Mouse (Mus musculus) midbrain, embryonic 11.5 days (tissue): ENCODE measurements around the gene Sqstm1. TPM values are rescaled to one million over a fixed set of nuclear protein-coding genes. Genes with fewer than 3 reads are reported as not detected.

ENCODE experiments used
- ATAC-seq: fragments of 200-750 bp; cut with Nextera tagmentation; 2 replicates; pipeline ENCODE4 v1.8.0; 2017; ENCODE audit warnings: moderate TSS enrichment, moderate library complexity; ENCODE audit not compliant: low FRiP score
- DNase-seq: peaks from one replicate; pipeline ENCODE4 v3.0.0; 2015; ENCODE audit warnings: low spot score; ENCODE audit errors: missing footprints
- H3K27ac ChIP-seq: fragments of 300-500 bp; sonication (generic); 2 replicates; pipeline ENCODE4 v1.5.1; 2014; ENCODE audit warnings: low read depth, low read length
- H3K27me3 ChIP-seq: fragments of 300-500 bp; sonication (generic); 2 replicates; pipeline ENCODE4 v1.6.1; 2014; ENCODE audit warnings: mild to moderate bottlenecking, low read length, moderate library complexity, mixed read lengths; ENCODE audit not compliant: control insufficient read depth, insufficient read depth
- H3K36me3 ChIP-seq: fragments of 300-500 bp; sonication (generic); 2 replicates; pipeline ENCODE4 v1.6.1; 2014; ENCODE audit warnings: mild to moderate bottlenecking, low read length, moderate library complexity, mixed read lengths; ENCODE audit not compliant: control insufficient read depth, insufficient read depth
- H3K4me1 ChIP-seq: fragments of 300-500 bp; sonication (generic); 2 replicates; pipeline ENCODE4 v1.6.1; 2014; ENCODE audit warnings: low read length; ENCODE audit not compliant: control insufficient read depth, insufficient read depth
- H3K4me2 ChIP-seq: fragments of 300-500 bp; sonication (generic); 2 replicates; pipeline ENCODE4 v1.6.1; 2014; ENCODE audit warnings: mild to moderate bottlenecking, moderate library complexity
- H3K4me3 ChIP-seq: fragments of 300-500 bp; sonication (generic); 2 replicates; pipeline ENCODE4 v1.5.1; 2014; ENCODE audit warnings: low read depth, low read length
- H3K9ac ChIP-seq: fragments of 300-500 bp; sonication (generic); 2 replicates; pipeline ENCODE4 v1.6.1; 2014; ENCODE audit warnings: low read length
- H3K9me3 ChIP-seq: fragments of 300-500 bp; sonication (generic); 2 replicates; pipeline ENCODE4 v1.6.1; 2016; ENCODE audit warnings: low read length; ENCODE audit not compliant: control insufficient read depth
- WGBS: fragments of 180-500 bp; shearing (Covaris S2); extraction: QIAGEN DNeasy Blood & Tissue Kit; methylation state at CpG from one replicate; pipeline ENCODE4 v1.1.7; 2014; 5-methylcytosine and 5-hydroxymethylcytosine counted together
- polyA plus RNA-seq: library from polyadenylated mRNA; unstranded; fragments of >200 nt; fragmentation: Nextera tagmentation; extraction: Ambion mirVana; gene quantifications from 2 replicates; pipeline ENCODE4 v1.2.1, GENCODE M21; 2014

Sqstm1 gene
- polyA plus RNA-seq, 1 experiment from 2014 or later = 156 TPM

DNA sequence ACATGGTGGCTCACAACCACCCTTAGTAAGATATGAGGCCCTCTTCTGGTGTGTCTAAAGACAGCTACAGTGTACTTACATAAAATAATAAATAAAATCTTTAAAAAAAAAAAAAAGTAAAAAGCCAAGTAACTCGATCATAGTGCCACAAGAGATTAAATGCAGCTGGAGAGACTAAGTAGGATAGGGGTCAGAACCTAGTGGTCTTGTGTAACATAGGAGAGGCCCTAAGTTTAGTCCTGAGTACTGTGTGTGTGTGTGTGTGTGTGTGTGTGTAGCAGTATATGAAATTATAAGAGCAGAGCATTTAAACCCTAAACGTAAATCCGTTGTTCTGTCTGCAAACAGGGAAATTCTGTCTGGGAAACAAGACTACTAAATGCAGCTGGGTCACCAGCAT lies 18.3 kb downstream of the Sqstm1 start:
- no peak for ATAC-seq
- H3K9me3 ChIP-seq = no peaks in the 10 kb centered on the region
- H3K4me1 ChIP-seq = no peaks in the 10 kb centered on the region

DNA sequence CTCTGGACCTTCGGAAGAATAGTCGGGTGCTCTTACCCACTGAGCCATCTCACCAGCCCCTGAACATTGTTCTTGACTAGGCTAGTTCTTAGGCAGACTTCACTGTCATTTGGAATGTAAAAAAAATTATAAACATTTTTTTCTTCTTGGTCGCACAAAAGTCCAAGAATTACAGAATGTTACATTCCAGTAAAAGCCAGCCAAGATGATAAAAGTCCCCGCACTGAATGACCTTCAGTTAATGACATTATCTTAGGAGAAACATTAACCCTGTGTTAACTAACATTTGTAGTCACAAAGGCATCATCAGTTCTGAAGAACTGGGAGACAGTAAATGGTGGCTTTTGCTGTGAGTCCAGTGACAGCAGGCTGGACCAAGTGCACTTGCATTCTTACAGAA lies 20.3 kb downstream of the Sqstm1 start:
- Histone ChIP-seq H3K36me3 (no peaks in the 10 kb centered on the region), H3K4me1 (no peaks in the 10 kb centered on the region), H3K27ac (no peak overlapping the region), H3K4me2 (no peak overlapping the region), H3K9ac (no peak overlapping the region), H3K9me3 (no peaks in the 10 kb centered on the region), H3K27me3 (no peaks in the 10 kb centered on the region), H3K4me3 (no peak overlapping the region)
- 89% methylated on average over 4 of the region's 4 CpGs for WGBS
- no peak for ATAC-seq
- no peak for DNase-seq

More for the DNA sequence above, 18.3 kb downstream of the Sqstm1 start:
- Histone ChIP-seq H3K4me3 (no peak overlapping the region), H3K36me3 (no peaks in the 10 kb centered on the region), H3K27me3 (no peaks in the 10 kb centered on the region), H3K9ac (no peak overlapping the region), H3K27ac (no peak overlapping the region), H3K4me2 (no peak overlapping the region)
- no peak for DNase-seq
- WGBS = 89% methylated on average over 3 of the region's 3 CpGs

DNA sequence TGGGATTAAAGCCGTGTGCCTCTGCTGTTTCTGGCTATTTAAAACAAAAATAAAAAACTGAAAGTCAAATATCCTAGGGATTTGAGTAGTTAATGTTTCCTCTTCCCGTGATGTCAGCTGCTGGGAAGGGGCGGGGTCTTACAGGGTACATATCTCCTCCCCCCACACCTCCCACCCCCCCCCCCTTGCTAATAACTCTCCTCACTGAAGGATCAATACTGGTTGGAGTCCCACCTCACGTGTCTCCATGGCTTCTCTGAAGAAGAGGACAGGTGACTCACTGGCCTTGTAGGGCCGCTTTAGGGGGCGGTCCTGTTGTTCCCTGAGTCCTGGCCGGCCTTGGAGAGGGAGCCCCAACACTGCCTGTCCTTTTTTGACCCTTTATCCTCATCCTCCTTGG lies 21.9 kb downstream of the Sqstm1 start:
- H3K4me1 ChIP-seq = no peaks in the 10 kb centered on the region
- no peak for DNase-seq
- no peaks in the 10 kb centered on the region for H3K9me3 ChIP-seq
- no peaks in the 10 kb centered on the region for H3K27me3 ChIP-seq
- no peak overlapping the region for H3K9ac ChIP-seq
- no peak for ATAC-seq
- no peak overlapping the region for H3K4me3 ChIP-seq
- H3K36me3 ChIP-seq = no peaks in the 10 kb centered on the region
- no peak overlapping the region for H3K27ac ChIP-seq
- 80% methylated on average over 7 of the region's 7 CpGs for WGBS
- H3K4me2 ChIP-seq = no peak overlapping the region

DNA sequence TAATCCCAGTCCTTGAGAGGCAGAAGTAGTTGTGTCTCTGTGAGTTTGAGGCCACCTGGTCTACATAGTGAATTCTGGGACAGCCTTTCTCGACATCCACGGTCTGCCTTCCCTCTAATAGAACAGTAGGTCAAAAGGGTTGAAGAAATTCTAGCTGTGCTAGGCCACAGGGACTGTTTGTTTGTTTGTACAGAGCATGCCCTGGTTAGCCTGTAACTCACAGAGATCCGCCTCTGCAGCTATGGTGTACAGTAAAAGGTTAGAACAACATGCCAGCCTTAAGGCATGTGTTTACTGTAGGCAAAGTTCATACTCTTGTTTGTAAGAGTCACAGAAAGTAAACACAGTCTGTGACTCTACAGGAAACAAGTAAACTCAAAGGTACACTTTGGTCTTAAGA lies 25.8 kb downstream of the Sqstm1 start:
- ATAC-seq (no peak), DNase-seq (no peak)
- Histone ChIP-seq H3K27me3 (no peaks in the 10 kb centered on the region), H3K4me1 (no peaks in the 10 kb centered on the region), H3K36me3 (no peaks in the 10 kb centered on the region), H3K27ac (no peak overlapping the region), H3K4me3 (no peak overlapping the region), H3K9me3 (no peaks in the 10 kb centered on the region), H3K4me2 (no peak overlapping the region), H3K9ac (no peak overlapping the region)
- 85% methylated on average over 3 of the region's 3 CpGs for WGBS

DNA sequence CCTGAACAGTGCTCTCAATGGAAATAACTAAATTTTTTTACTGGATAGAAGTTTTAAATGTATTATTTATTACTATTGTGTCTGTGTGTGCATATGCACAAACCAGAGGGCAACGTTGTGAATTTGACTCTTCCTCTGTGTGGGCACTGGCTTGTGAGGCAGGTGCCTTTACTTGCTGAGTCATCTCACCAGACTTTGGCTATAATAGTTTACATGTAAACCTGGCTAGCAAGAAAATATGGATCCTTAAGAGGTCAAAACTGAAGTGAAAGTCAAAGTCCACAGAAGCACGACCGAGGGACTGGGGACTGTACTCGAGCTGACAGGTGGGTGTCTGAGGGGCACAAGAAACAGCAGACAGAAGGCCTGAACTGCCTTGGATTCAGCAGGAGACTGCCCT lies 27.9 kb downstream of the Sqstm1 start:
- Histone ChIP-seq H3K4me3 (no peak overlapping the region), H3K27ac (no peak overlapping the region)

DNA sequence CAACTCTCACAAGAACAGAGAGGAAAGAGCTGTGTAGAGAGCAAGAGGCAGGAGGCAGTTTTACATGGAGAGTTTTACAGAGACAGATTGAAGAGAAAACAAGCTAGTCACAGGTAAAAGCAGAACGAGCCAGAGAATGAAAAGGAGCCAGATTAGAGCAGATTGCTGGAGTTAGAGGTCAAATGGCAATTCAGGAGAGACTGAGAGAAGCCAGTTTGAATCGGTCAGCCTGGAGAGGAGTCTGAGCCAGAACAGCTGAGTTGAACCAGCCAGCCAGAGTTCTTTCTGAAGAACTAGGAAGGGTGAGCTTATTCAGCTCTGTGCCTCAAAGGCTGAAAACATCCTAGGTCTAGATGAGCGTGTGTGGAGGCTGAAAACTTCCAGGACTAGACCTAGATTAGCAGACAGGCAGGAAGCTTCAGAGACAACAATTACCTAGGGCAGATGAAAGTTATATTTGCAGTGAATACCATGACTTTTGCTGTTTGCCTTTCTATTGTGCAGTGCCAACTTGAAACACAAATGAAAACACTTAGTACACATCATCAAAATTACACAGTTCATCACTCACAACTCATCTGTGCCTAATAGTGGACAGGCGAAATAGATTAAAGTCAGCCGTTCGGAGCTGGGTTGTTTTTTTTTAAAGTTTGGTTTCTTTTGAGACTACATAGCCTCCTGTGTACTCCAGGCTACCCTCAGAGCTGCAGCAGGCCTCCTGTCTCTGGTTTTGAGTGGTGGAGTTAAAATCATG lies 30.0 kb downstream of the Sqstm1 start:
- Histone ChIP-seq H3K27me3 (no peaks in the 10 kb centered on the region), H3K4me1 (no peaks in the 10 kb centered on the region), H3K9me3 (no peaks in the 10 kb centered on the region), H3K36me3 (no peaks in the 10 kb centered on the region), H3K9ac (no peak overlapping the region), H3K27ac (no peak overlapping the region), H3K4me3 (no peak overlapping the region), H3K4me2 (no peak overlapping the region)
- 78% methylated on average over 6 of the region's 6 CpGs for WGBS
- ATAC-seq (no peak), DNase-seq (no peak)

More for the DNA sequence above, 27.9 kb downstream of the Sqstm1 start:
- H3K4me2 ChIP-seq = no peak overlapping the region
- no peaks in the 10 kb centered on the region for H3K36me3 ChIP-seq
- no peaks in the 10 kb centered on the region for H3K27me3 ChIP-seq
- no peaks in the 10 kb centered on the region for H3K4me1 ChIP-seq
- no peak overlapping the region for H3K9ac ChIP-seq
- H3K9me3 ChIP-seq = no peaks in the 10 kb centered on the region
- DNase-seq = no peak
- 90% methylated on average over 4 of the region's 4 CpGs for WGBS
- ATAC-seq = no peak

DNA sequence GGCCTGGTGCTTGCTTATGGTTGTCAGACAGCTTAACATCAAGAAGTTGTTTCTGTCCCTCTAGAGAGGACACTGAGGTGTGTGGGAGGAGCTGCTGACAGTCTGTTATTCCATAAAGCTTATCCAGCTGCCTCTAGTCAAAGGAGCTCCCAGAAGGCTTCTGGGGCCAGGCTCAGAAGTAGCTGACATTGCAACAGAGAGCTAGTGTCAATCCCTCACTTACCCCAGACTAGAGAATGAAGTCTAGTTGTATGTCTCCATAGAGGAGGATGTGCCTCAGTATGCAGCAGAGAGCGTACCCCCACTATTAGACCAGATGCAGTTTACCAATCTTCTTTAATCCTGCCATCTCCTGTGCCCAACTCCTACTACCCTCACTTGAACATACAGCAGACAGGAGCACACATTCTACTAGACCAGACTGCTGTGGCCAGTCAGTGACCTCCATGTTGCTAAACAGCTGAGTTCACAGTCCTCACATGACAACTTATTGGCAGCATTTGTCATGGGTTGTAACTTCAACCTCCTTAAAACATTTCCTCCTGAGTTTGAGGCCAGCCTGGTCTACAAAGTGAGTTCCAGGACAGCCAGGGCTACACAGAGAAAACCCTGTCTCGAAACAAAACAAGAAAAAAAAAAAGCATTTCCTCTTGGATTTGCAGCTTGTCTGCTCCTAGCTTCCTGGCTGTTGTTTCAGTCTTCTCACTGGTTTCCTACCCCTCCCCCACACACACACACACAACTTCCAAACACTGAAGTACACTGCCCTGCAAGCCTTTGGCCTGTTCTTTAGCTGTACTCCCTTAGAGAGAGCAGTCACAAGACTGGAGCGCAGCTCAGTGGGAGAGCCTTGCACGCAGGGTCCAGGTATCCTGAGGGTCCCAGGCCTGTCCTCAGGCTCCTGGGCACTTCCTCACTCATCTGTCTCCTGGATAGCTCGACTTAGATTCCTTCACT lies 31.8 kb downstream of the Sqstm1 start:
- Histone ChIP-seq H3K9ac (no peak overlapping the region), H3K9me3 (no peaks in the 10 kb centered on the region), H3K27ac (no peak overlapping the region), H3K27me3 (no peaks in the 10 kb centered on the region), H3K4me3 (no peak overlapping the region), H3K36me3 (no peaks in the 10 kb centered on the region), H3K4me1 (peaks cover 5% of the 10 kb centered on the region), H3K4me2 (no peak overlapping the region)
- DNase-seq (no peak), ATAC-seq (no peak)
- 82% methylated on average over 5 of the region's 5 CpGs for WGBS

DNA sequence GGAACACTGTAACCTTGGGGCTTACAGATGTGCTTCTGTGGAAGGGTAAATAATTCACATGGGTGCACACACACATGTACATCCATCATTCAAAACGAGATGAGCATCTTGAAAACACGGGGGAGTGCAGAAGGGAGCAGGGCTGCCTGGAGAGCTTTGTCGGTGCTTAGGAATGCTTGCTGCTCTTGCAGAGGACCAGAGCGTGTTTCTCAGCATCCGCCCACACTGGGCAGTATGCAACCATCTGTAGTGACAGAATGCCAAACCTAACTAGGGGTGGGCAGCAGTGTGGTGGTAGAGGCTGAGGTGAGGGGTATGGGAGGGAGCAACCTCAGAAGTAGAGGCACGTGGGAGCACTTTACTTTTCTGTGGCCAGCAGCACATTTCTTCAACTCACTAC lies 33.5 kb downstream of the Sqstm1 start:
- Histone ChIP-seq H3K4me1 (peaks cover 5% of the 10 kb centered on the region), H3K27me3 (no peaks in the 10 kb centered on the region), H3K27ac (no peak overlapping the region), H3K36me3 (no peaks in the 10 kb centered on the region), H3K4me3 (no peak overlapping the region), H3K9me3 (no peaks in the 10 kb centered on the region), H3K4me2 (no peak overlapping the region), H3K9ac (no peak overlapping the region)
- DNase-seq (no peak), ATAC-seq (no peak)
- WGBS = 79% methylated on average over 6 of the region's 6 CpGs

DNA sequence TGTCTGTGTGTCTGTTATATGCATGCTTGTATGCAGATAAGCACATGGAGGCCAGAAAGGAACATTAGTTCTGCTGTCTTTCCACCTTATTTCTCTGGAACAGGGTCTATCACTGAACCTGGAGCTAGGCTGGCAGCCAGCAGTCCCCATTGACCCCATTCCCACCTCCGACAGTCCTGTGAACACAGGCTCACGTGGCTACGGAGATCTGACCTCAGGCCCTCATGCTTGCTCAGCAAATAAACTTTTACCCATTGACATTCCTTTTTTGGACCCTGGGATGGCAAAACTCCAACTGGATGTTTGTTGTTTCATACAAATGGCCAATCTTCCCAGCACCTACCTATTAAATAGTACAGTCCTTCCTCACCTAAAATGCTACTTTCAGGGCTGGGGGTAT lies 34.3 kb downstream of the Sqstm1 start:
- Histone ChIP-seq H3K9me3 (no peaks in the 10 kb centered on the region), H3K4me3 (no peak overlapping the region), H3K4me1 (peaks cover 5% of the 10 kb centered on the region), H3K27ac (no peak overlapping the region), H3K9ac (no peak overlapping the region), H3K4me2 (no peak overlapping the region), H3K36me3 (no peaks in the 10 kb centered on the region; the same call in 1 of the 2 replicates), H3K27me3 (no peaks in the 10 kb centered on the region)
- ATAC-seq (no peak), DNase-seq (no peak)
- 80% methylated on average over 3 of the region's 3 CpGs for WGBS
